Mouse (Mus musculus): ENCODE data around the gene Spats2l. TPM values are rescaled to one million over a fixed set of nuclear protein-coding genes. Genes with fewer than 3 reads are reported as not detected.

Spats2l gene
- polyA plus RNA-seq, 1 experiment from 2014 or later = 78.7 TPM

DNA sequence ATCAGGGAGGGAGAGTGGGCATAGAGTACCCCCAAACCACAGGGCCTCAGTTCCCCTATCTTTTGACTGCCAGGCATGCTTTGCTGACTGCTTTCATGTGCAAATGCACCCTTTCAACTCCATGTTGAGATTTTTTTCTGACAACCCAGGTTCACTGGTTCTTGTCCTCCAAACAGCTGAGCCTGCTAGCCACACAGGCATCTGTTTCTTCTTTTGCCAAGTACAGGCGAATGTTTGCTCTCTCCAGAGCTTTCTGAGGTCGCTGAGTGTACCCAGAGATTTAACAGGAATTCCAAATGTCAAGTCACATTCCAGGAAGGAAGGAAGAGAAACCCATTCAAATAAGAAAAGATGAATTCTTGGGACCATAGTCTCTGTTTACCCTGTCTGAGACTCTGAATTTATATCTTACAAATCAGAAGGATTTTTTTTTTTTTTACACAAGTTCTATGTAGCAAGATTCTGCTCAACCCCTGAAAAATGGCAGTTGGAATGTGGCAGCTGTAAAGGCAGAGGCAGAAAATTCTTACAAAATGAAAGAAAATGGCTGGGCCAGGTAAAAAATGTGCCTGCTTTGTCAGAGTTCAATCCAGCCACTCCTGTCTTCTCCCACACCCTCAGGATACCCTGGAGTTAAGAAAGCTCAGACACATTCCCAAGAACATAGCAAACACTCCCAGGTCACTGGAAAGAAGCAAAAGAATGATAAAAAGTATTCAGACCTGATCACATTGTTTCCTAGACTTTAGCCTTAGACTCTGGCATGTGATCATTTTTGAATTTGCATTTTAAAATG, 173.8 kb downstream of the Spats2l start:
- H3K4me1 ChIP-seq = no peaks in the 10 kb centered on the region
- no peak for ATAC-seq (ENCODE audit: low FRiP score)
- H3K4me3 ChIP-seq (replicated peaks) = no peak overlapping the region

GRCm38 (mm10) chr1:57949195-57949594, 175.2 kb downstream of the Spats2l start:
- Histone ChIP-seq H3K9ac (replicated peaks) (no peak overlapping the region), H3K4me3 (replicated peaks) (no peak overlapping the region), H3K27ac (replicated peaks) (no peak overlapping the region), H3K36me3 (peaks cover 4% of the 10 kb centered on the region; the same call in 1 of the 2 replicates), H3K4me2 (no peak overlapping the region), H3K27me3 (replicated peaks) (no peaks in the 10 kb centered on the region), H3K4me1 (no peaks in the 10 kb centered on the region), H3K9me3 (replicated peaks) (no peaks in the 10 kb centered on the region)
- no peak for ATAC-seq (ENCODE audit: low FRiP score)
- WGBS = 8% methylated on average over 1 of the region's 1 CpGs

More for the DNA sequence above, 173.8 kb downstream of the Spats2l start:
- Histone ChIP-seq H3K9ac (replicated peaks) (no peak overlapping the region), H3K36me3 (peaks cover 14% of the 10 kb centered on the region), H3K9me3 (replicated peaks) (no peaks in the 10 kb centered on the region), H3K4me2 (no peak overlapping the region), H3K27ac (replicated peaks) (no peak overlapping the region), H3K27me3 (replicated peaks) (no peaks in the 10 kb centered on the region)
- 49% methylated on average over 2 of the region's 2 CpGs for WGBS

- H3K4me2 ChIP-seq = no peak overlapping the region
- H3K27me3 ChIP-seq (replicated peaks) = no peaks in the 10 kb centered on the region
- no peak overlapping the region for H3K4me3 ChIP-seq (replicated peaks)
- peaks cover 8% of the 10 kb centered on the region; the same call in 1 of the 2 replicates for H3K36me3 ChIP-seq
- no peak overlapping the region for H3K27ac ChIP-seq (replicated peaks)
- 64% methylated on average over 5 of the region's 5 CpGs for WGBS
- no peak for ATAC-seq (ENCODE audit: low FRiP score)
- H3K4me1 ChIP-seq = no peaks in the 10 kb centered on the region
- H3K9me3 ChIP-seq (replicated peaks) = no peaks in the 10 kb centered on the region
- H3K9ac ChIP-seq (replicated peaks) = no peak overlapping the region
These were observed 175.8 kb downstream of the Spats2l start for GRCm38 (mm10) chr1:57949716-57950115.

DNA sequence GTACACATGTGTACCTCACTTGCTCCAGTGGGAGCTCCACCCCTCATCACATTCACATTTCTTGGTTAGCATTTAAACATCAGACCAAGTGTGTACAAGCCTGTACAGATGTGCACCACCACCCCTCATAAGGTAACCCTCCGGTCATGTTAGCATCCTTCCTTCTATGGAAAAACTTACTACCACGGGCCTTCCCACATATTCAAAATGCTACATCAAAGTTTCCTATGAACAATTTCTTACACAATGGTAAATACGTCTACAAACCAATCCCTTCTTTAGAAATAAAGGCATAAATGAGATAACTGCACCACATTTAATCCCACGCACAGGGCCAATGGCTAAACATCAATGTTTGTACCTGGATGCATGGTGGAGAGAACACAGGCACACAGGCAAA, 178.5 kb downstream of the Spats2l start:
- no peaks in the 10 kb centered on the region for H3K27me3 ChIP-seq (replicated peaks)
- 97% methylated on average over 4 of the region's 4 CpGs for WGBS
- H3K27ac ChIP-seq (replicated peaks) = no peak overlapping the region
- no peak overlapping the region for H3K4me2 ChIP-seq
- no peak overlapping the region for H3K4me3 ChIP-seq (replicated peaks)
- ATAC-seq (ENCODE audit: low FRiP score) = no peak
- H3K4me1 ChIP-seq = no peaks in the 10 kb centered on the region
- peaks cover 18% of the 10 kb centered on the region for H3K36me3 ChIP-seq
- H3K9me3 ChIP-seq (replicated peaks) = no peaks in the 10 kb centered on the region
- no peak overlapping the region for H3K9ac ChIP-seq (replicated peaks)

DNA sequence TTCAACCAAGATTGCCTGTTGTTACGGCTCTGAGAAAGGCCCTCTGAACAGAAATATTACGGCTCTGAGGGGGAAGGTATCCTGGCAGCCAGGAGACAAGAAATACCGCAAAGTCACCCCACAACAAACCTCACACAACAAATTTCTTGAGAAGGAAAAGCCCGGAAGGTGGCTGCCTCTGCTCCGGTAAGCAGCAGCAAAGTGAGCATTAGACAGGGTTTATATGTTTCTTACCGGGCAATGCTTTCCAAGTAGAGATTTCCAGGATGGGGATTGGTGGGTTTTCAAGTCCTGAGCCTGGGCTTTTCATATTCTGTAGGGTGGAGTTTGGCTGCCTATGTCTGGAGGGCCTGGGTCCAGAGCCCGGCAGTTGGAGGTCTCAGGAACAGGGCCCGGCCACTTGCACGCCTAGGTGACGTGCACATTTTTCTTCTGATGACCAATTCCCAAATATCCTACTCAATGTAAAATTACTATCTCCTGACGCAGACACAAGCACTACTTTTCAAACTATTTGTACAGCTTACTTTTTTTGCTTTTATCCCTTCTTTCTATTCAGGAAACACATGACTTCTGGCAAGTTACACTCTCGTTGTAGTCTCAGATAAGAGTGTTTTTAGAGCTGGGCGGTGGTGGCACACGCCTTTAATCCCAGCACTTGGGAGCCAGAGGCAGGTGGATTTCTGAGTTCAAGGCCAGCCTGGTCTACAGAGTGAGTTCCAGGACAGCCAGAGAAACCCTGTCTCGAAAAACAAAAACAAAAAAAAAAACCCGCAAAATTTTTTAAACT, 179.8 kb downstream of the Spats2l start:
- WGBS = 92% methylated on average over 16 of the region's 16 CpGs
- no peak overlapping the region for H3K4me3 ChIP-seq (replicated peaks)
- peaks cover 19% of the 10 kb centered on the region for H3K36me3 ChIP-seq
- no peak overlapping the region for H3K9ac ChIP-seq (replicated peaks)
- no peak overlapping the region for H3K27ac ChIP-seq (replicated peaks)
- no peaks in the 10 kb centered on the region for H3K4me1 ChIP-seq
- H3K4me2 ChIP-seq = no peak overlapping the region
- H3K9me3 ChIP-seq (replicated peaks) = no peaks in the 10 kb centered on the region
- no peak for ATAC-seq (ENCODE audit: low FRiP score)
- H3K27me3 ChIP-seq (replicated peaks) = no peaks in the 10 kb centered on the region

- peaks cover 23% of the 10 kb centered on the region for H3K36me3 ChIP-seq
- no peak for ATAC-seq (ENCODE audit: low FRiP score)
- no peak overlapping the region for H3K4me3 ChIP-seq (replicated peaks)
- 93% methylated on average over 5 of the region's 5 CpGs for WGBS
- H3K27me3 ChIP-seq (replicated peaks) = no peaks in the 10 kb centered on the region
- H3K9ac ChIP-seq (replicated peaks) = no peak overlapping the region
- H3K27ac ChIP-seq (replicated peaks) = no peak overlapping the region
- no peaks in the 10 kb centered on the region for H3K4me1 ChIP-seq
- no peaks in the 10 kb centered on the region for H3K9me3 ChIP-seq (replicated peaks)
- H3K4me2 ChIP-seq = no peak overlapping the region
These were observed 180.4 kb downstream of the Spats2l start for GRCm38 (mm10) chr1:57954376-57954765.

GRCm38 (mm10) chr1:57955774-57956173, 181.8 kb downstream of the Spats2l start:
- H3K9ac ChIP-seq (replicated peaks) = no peak overlapping the region
- ATAC-seq (ENCODE audit: low FRiP score) = no peak

GRCm38 (mm10) chr1:57969327-57970271, 195.6 kb downstream of the Spats2l start:
- peaks cover 4% of the 10 kb centered on the region for H3K36me3 ChIP-seq
- H3K27ac ChIP-seq (replicated peaks) = peak overlapping the region; percentile 87
- H3K9me3 ChIP-seq (replicated peaks) = no peaks in the 10 kb centered on the region
- H3K4me2 ChIP-seq = peak overlapping the region; percentile 87
- peak overlapping the region; percentile 95 for H3K9ac ChIP-seq (replicated peaks)
- no peaks in the 10 kb centered on the region for H3K27me3 ChIP-seq (replicated peaks)
- ATAC-seq (ENCODE audit: low FRiP score) = peak; percentile 98
- under 1% methylated on average over 65 of the region's 65 CpGs for WGBS
- peaks cover 11% of the 10 kb centered on the region for H3K4me1 ChIP-seq
- H3K4me3 ChIP-seq (replicated peaks) = peak overlapping the region; percentile 87

More at GRCm38 (mm10) chr1:57955774-57956173, 181.8 kb downstream of the Spats2l start:
- 81% methylated on average over 1 of the region's 1 CpGs for WGBS
- Histone ChIP-seq H3K4me1 (no peaks in the 10 kb centered on the region), H3K27ac (replicated peaks) (no peak overlapping the region), H3K9me3 (replicated peaks) (no peaks in the 10 kb centered on the region), H3K27me3 (replicated peaks) (no peaks in the 10 kb centered on the region), H3K36me3 (peaks cover 25% of the 10 kb centered on the region), H3K4me3 (replicated peaks) (no peak overlapping the region), H3K4me2 (no peak overlapping the region)

- no peaks in the 10 kb centered on the region for H3K27me3 ChIP-seq (replicated peaks)
- H3K9me3 ChIP-seq (replicated peaks) = no peaks in the 10 kb centered on the region
- no peak overlapping the region for H3K4me3 ChIP-seq (replicated peaks)
- peaks cover 11% of the 10 kb centered on the region for H3K4me1 ChIP-seq
- H3K9ac ChIP-seq (replicated peaks) = no peak overlapping the region
- no peak overlapping the region for H3K27ac ChIP-seq (replicated peaks)
- H3K4me2 ChIP-seq = no peak overlapping the region
- ATAC-seq (ENCODE audit: low FRiP score) = no peak
- H3K36me3 ChIP-seq = peaks cover 4% of the 10 kb centered on the region; the same call in 1 of the 2 replicates
- 83% methylated on average over 2 of the region's 2 CpGs for WGBS
These were observed 197.6 kb downstream of the Spats2l start for GRCm38 (mm10) chr1:57971588-57971987.

GRCm38 (mm10) chr1:57976860-57977259, 202.9 kb downstream of the Spats2l start:
- no peak overlapping the region for H3K4me3 ChIP-seq (replicated peaks)
- no peaks in the 10 kb centered on the region for H3K4me1 ChIP-seq
- H3K27me3 ChIP-seq (replicated peaks) = no peaks in the 10 kb centered on the region
- 96% methylated on average over 3 of the region's 3 CpGs for WGBS
- no peaks in the 10 kb centered on the region for H3K36me3 ChIP-seq
- no peak overlapping the region for H3K4me2 ChIP-seq
- no peaks in the 10 kb centered on the region for H3K9me3 ChIP-seq (replicated peaks)
- ATAC-seq (ENCODE audit: low FRiP score) = no peak
- no peak overlapping the region for H3K9ac ChIP-seq (replicated peaks)
- no peak overlapping the region for H3K27ac ChIP-seq (replicated peaks)

GRCm38 (mm10) chr1:57989052-57989600, 215.2 kb downstream of the Spats2l start:
- Histone ChIP-seq H3K4me3 (replicated peaks) (no peak overlapping the region), H3K9me3 (replicated peaks) (no peaks in the 10 kb centered on the region), H3K27ac (replicated peaks) (no peak overlapping the region), H3K9ac (replicated peaks) (no peak overlapping the region), H3K4me2 (no peak overlapping the region), H3K4me1 (no peaks in the 10 kb centered on the region), H3K27me3 (replicated peaks) (no peaks in the 10 kb centered on the region), H3K36me3 (no peaks in the 10 kb centered on the region)
- ATAC-seq (ENCODE audit: low FRiP score) = no peak
- 71% methylated on average over 6 of the region's 6 CpGs for WGBS
